Mouse (Mus musculus): ENCODE data around the gene Vmn1r209. TPM values are rescaled to one million over a fixed set of nuclear protein-coding genes. Genes with fewer than 3 reads are reported as not detected.

Gene Vmn1r209
- polyA plus RNA-seq, 1 experiment from 2014 or later: not detected

Other genes starting within 250 kb of the Vmn1r209 start
- not detected in 2 replicates for gene Vmn1r205, start 216.7 kb downstream of the Vmn1r209 start, polyA plus RNA-seq (2016; fragmentation: Nextera tagmentation; extraction: Ambion mirVana)
- not detected in 2 replicates for gene Vmn1r206, start 185.4 kb downstream of the Vmn1r209 start, polyA plus RNA-seq (2016; fragmentation: Nextera tagmentation; extraction: Ambion mirVana)
- gene Vmn1r207-ps, start 80.1 kb downstream of the Vmn1r209 start, polyA plus RNA-seq (2016; fragmentation: Nextera tagmentation; extraction: Ambion mirVana): not detected in 2 replicates
- not detected in 2 replicates for gene Vmn1r208, start 32.3 kb downstream of the Vmn1r209 start, polyA plus RNA-seq (2016; fragmentation: Nextera tagmentation; extraction: Ambion mirVana)
- gene Vmn1r210, start 21.7 kb upstream of the Vmn1r209 start, polyA plus RNA-seq (2016; fragmentation: Nextera tagmentation; extraction: Ambion mirVana): not detected in 2 replicates
- not detected in 2 replicates for gene Vmn1r211, start 47.9 kb upstream of the Vmn1r209 start, polyA plus RNA-seq (2016; fragmentation: Nextera tagmentation; extraction: Ambion mirVana)
- gene Vmn1r212, start 74.5 kb upstream of the Vmn1r209 start, polyA plus RNA-seq (2016; fragmentation: Nextera tagmentation; extraction: Ambion mirVana): not detected in 2 replicates
- gene Vmn1r213, start 198.0 kb upstream of the Vmn1r209 start, polyA plus RNA-seq (2016; fragmentation: Nextera tagmentation; extraction: Ambion mirVana): not detected in 2 replicates
- not detected in 2 replicates for gene Vmn1r214, start 220.7 kb upstream of the Vmn1r209 start, polyA plus RNA-seq (2016; fragmentation: Nextera tagmentation; extraction: Ambion mirVana)

All from limb, embryonic 10.5 days (tissue).